8 mouse cellular contexts compared by ENCODE assay signal in genomic region chr7:112226446-112227265, GRCm38 (mm10). TPM values are rescaled to one million over a fixed set of nuclear protein-coding genes. Genes with fewer than 3 reads are reported as not detected.
A peak's percentile ranks its signal among the peaks of the same experiment; 100 is the strongest.
DNase-seq lines count a peak whose midpoint lies in the region; ATAC-seq and TF ChIP-seq lines count a peak whose summit lies in the region.

No protein-coding gene starts in this region.

- DNase-seq in kidney, adult 2 months, result peak; percentile 38
- DNase-seq in kidney, adult 11 months, result no peak
- DNase-seq in layer of hippocampus, adult 8-10 months (ENCODE audit: low spot score in 2 of 2), result no peak

- peak overlapping the region; percentile 63 for H3K4me3 ChIP-seq in kidney, adult 2 months (ENCODE audit: insufficient read depth, low read depth, low read length)
- peak overlapping the region; percentile 59 for H3K4me3 ChIP-seq in embryonic facial prominence, embryonic 15.5 days (replicated peaks)
- H3K4me3 ChIP-seq in hindbrain, embryonic 13.5 days, result peak overlapping the region; percentile 62
- H3K4me3 ChIP-seq in liver, embryonic 15.5 days (replicated peaks), result peak overlapping the region; percentile 57
- peak overlapping the region; percentile 68 for H3K4me3 ChIP-seq in neural tube, embryonic 15.5 days (replicated peaks)

- no peak for TF ChIP-seq CTCF in kidney, adult 2 months (conservative IDR thresholded peaks at IDR 0.05; ENCODE audit: insufficient read depth, insufficient read length, low read depth, low read length)

- ATAC-seq in embryonic facial prominence, embryonic 15.5 days (ENCODE audit: insufficient number of reproducible peaks, low FRiP score, low TSS enrichment, low read depth), result no peak
- ATAC-seq in hindbrain, embryonic 13.5 days (ENCODE audit: low FRiP score), result 0 out of 2 replicates have a peak, but pooled peaks have one; percentile 15
- ATAC-seq in liver, embryonic 15.5 days (ENCODE audit: insufficient read depth), result no peak
- peak; percentile 18; the same call in 1 of the 2 replicates for ATAC-seq in neural tube, embryonic 15.5 days (ENCODE audit: low FRiP score)
- ATAC-seq in granulocyte monocyte progenitor cell, adult 5-6 weeks (replicated peaks; ENCODE audit: poor library complexity, severe bottlenecking), result no peak

- H3K9me3 ChIP-seq in embryonic facial prominence, embryonic 15.5 days (replicated peaks), result no peaks in the 10 kb centered on the region
- no peaks in the 10 kb centered on the region for H3K9me3 ChIP-seq in hindbrain, embryonic 13.5 days
- H3K9me3 ChIP-seq in liver, embryonic 15.5 days (replicated peaks), result no peaks in the 10 kb centered on the region
- H3K9me3 ChIP-seq in neural tube, embryonic 15.5 days (replicated peaks), result no peaks in the 10 kb centered on the region

- H3K4me1 ChIP-seq in kidney, adult 2 months (ENCODE audit: control insufficient read depth, insufficient read depth, low read length), result peaks cover 3% of the 10 kb centered on the region; the same call in 1 of the 2 replicates
- H3K4me1 ChIP-seq in embryonic facial prominence, embryonic 15.5 days, result peaks cover 27% of the 10 kb centered on the region
- H3K4me1 ChIP-seq in hindbrain, embryonic 13.5 days (replicated peaks), result peaks cover 23% of the 10 kb centered on the region
- peaks cover 9% of the 10 kb centered on the region for H3K4me1 ChIP-seq in liver, embryonic 15.5 days (replicated peaks)
- H3K4me1 ChIP-seq in neural tube, embryonic 15.5 days, result peaks cover 26% of the 10 kb centered on the region

- no peak for TF ChIP-seq POLR2A in kidney, adult 2 months (IDR thresholded peaks at IDR 0.05; ENCODE audit: low read depth, low read length)

- H3K36me3 ChIP-seq in kidney, adult 2 months (ENCODE audit: control insufficient read depth, insufficient read depth, low read length), result no peaks in the 10 kb centered on the region
- H3K36me3 ChIP-seq in embryonic facial prominence, embryonic 15.5 days, result no peaks in the 10 kb centered on the region
- no peaks in the 10 kb centered on the region for H3K36me3 ChIP-seq in hindbrain, embryonic 13.5 days
- no peaks in the 10 kb centered on the region for H3K36me3 ChIP-seq in liver, embryonic 15.5 days (replicated peaks)
- no peaks in the 10 kb centered on the region for H3K36me3 ChIP-seq in neural tube, embryonic 15.5 days

- no peaks in the 10 kb centered on the region for H3K27me3 ChIP-seq in kidney, adult 2 months (replicated peaks; ENCODE audit: control insufficient read depth, insufficient read depth, low read length)
- peaks cover 44% of the 10 kb centered on the region for H3K27me3 ChIP-seq in embryonic facial prominence, embryonic 15.5 days
- peaks cover 61% of the 10 kb centered on the region for H3K27me3 ChIP-seq in hindbrain, embryonic 13.5 days
- H3K27me3 ChIP-seq in liver, embryonic 15.5 days, result peaks cover 28% of the 10 kb centered on the region
- H3K27me3 ChIP-seq in neural tube, embryonic 15.5 days (replicated peaks), result peaks cover 34% of the 10 kb centered on the region

- no peak overlapping the region for H3K27ac ChIP-seq in kidney, adult 2 months (ENCODE audit: insufficient read depth, low read depth, low read length)
- H3K27ac ChIP-seq in embryonic facial prominence, embryonic 15.5 days (replicated peaks), result no peak overlapping the region
- H3K27ac ChIP-seq in hindbrain, embryonic 13.5 days, result no peak overlapping the region
- no peak overlapping the region for H3K27ac ChIP-seq in liver, embryonic 15.5 days (replicated peaks)
- no peak overlapping the region for H3K27ac ChIP-seq in neural tube, embryonic 15.5 days (replicated peaks)

- peak overlapping the region; percentile 99 for H3K4me2 ChIP-seq in embryonic facial prominence, embryonic 15.5 days (replicated peaks)
- H3K4me2 ChIP-seq in hindbrain, embryonic 13.5 days, result peak overlapping the region; percentile 89
- peak overlapping the region; percentile 71 for H3K4me2 ChIP-seq in liver, embryonic 15.5 days
- H3K4me2 ChIP-seq in neural tube, embryonic 15.5 days, result peak overlapping the region; percentile 99

- H3K9ac ChIP-seq in embryonic facial prominence, embryonic 15.5 days, result 0 out of 2 replicates have a peak overlapping the region, but pooled peaks have one; percentile 29
- peak overlapping the region; percentile 73 for H3K9ac ChIP-seq in hindbrain, embryonic 13.5 days
- 0 out of 2 replicates have a peak overlapping the region, but pooled peaks have one; percentile 11 for H3K9ac ChIP-seq in liver, embryonic 15.5 days
- H3K9ac ChIP-seq in neural tube, embryonic 15.5 days (replicated peaks), result peak overlapping the region; percentile 68

- 30% methylated on average over 24 of the region's 24 CpGs for WGBS in kidney, adult 2 months
- 7% methylated on average over 24 of the region's 24 CpGs for WGBS in embryonic facial prominence, embryonic 15.5 days
- WGBS in hindbrain, embryonic 13.5 days, result 3% methylated on average over 24 of the region's 24 CpGs
- 13% methylated on average over 24 of the region's 24 CpGs for WGBS in liver, embryonic 15.5 days (ENCODE audit: insufficient replicate concordance)
- WGBS in neural tube, embryonic 15.5 days, result 5% methylated on average over 24 of the region's 24 CpGs

RNA-seq across cellular contexts. Expression of gene Mical2, which starts 1.0 kb away (rescaled TPM):
- polyA plus RNA-seq in kidney, adult 2 months (2012; rRNA removed), result 6.6 and 7.3 TPM in 2 replicates
- 11.5 and 11.7 TPM in 2 replicates for polyA plus RNA-seq in embryonic facial prominence, embryonic 15.5 days (2015; fragmentation: Nextera tagmentation; extraction: Ambion mirVana)
- 1.5 and 1.9 TPM in 2 replicates for polyA plus RNA-seq in hindbrain, embryonic 13.5 days (2015; fragmentation: Nextera tagmentation; extraction: Ambion mirVana)
- 1.8 TPM in 2 replicates for polyA plus RNA-seq in liver, embryonic 15.5 days (2015; fragmentation: Nextera tagmentation; extraction: Ambion mirVana)
- polyA plus RNA-seq in neural tube, embryonic 15.5 days (2015; fragmentation: Nextera tagmentation; extraction: Ambion mirVana), result 3.9 and 6.2 TPM in 2 replicates
- 4.7 and 6.8 TPM in 2 replicates for total RNA-seq in granulocyte monocyte progenitor cell, adult 5-6 weeks (2014; fragmentation: Nextera tagmentation)
- total RNA-seq in granulocyte monocyte progenitor cell, adult 5-6 weeks (2017), result 0.62 and 0.90 TPM in 2 replicates
- 100 to 1,000 TPM; 538 to 639 (median 590) TPM for total RNA-seq in layer of hippocampus, adult 8-10 months (2022)

Comparison
In these comparisons a context has a peak if more than half of its experiments do, and no peak if none do; other contexts are left out.
1. ATAC-seq: peak in hindbrain, embryonic 13.5 days (single experiment) and neural tube, embryonic 15.5 days (single experiment); none in embryonic facial prominence, embryonic 15.5 days (single experiment), liver, embryonic 15.5 days (single experiment) and granulocyte monocyte progenitor cell, adult 5-6 weeks (single experiment).
2. H3K9ac ChIP-seq: peak in every context shown above with its lines; median percentile 73 in hindbrain, embryonic 13.5 days; 68 in neural tube, embryonic 15.5 days; 29 in embryonic facial prominence, embryonic 15.5 days; 11 in liver, embryonic 15.5 days.
3. Peak in every context shown above with its lines, with median percentiles within 50 percentile points of each other: H3K4me3 ChIP-seq and H3K4me2 ChIP-seq.